Mouse (Mus musculus) olfactory bulb, adult 2 months (tissue): ENCODE results near the gene Sft2d2.

ENCODE experiments used
- CTCF ChIP-seq: fragments of 200-500 bp; IDR thresholded peaks from 2 replicates; pipeline ENCODE4 v1.5.1; 2012; ENCODE audit warnings: low read depth, mild to moderate bottlenecking, low read length, moderate library complexity; ENCODE audit not compliant: insufficient read depth
- POLR2A ChIP-seq: fragments of 200-500 bp; IDR thresholded peaks from 2 replicates; pipeline ENCODE4 v1.6.1; 2012; ENCODE audit warnings: mild to moderate bottlenecking, low read depth, low read length, moderate library complexity; ENCODE audit not compliant: insufficient read depth

DNA sequence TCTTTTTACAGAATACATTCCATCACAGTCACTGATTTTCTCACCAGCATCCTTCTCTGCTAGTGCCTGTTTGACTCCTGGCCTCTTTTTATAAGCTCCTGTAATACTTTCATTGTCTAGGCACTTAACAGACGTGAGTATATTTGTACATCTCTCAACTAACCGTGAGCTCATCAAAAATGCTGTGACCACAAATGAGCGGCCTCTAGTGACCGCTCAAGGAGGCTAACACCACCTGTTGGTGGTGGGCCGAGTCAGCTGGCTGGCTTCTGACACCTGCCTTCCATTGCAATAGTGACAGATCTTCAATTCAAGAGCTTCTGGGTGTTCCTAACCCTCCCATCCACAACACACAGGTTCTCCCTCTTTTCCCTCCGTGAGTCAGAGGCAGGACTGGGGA is 10.8 kb downstream of the Sft2d2 start:
- no peak for TF ChIP-seq CTCF
- no peak for TF ChIP-seq POLR2A
